Mouse (Mus musculus) heart, postnatal 25 days (tissue): ENCODE data around the gene Zfp93. TPM values are rescaled to one million over a fixed set of nuclear protein-coding genes. Genes with fewer than 3 reads are reported as not detected.
A peak's percentile ranks its signal among the peaks of the same experiment; 100 is the strongest.

ENCODE experiments used
- DNase-seq: peaks from one replicate; pipeline ENCODE4 v3.0.0; 2022; ENCODE audit warnings: low spot score
- intact Hi-C: fragments of 180-260 bp; cut with DNase I; formaldehyde crosslinking; loops from one replicate; pipeline ENCODE4 v1.15.1; 2025
- total RNA-seq, 2 experiments: library from RNA; stranded (reverse); gene quantifications; 2 replicates each; pipeline ENCODE4 v1.2.3; 2021

The Zfp93 gene
- total RNA-seq, 2 experiments from 2014 or later = 3.2 to 3.7 TPM

GRCm38 (mm10) chr7:24287670-24288069 lies 17.4 kb downstream of the Zfp93 start:
- DNase-seq = no peak
- intact Hi-C loops = loop anchor here (5.0 kb wide), 1 partner anchor 320 kb away; no protein-coding TSS in a partner anchor

DNA sequence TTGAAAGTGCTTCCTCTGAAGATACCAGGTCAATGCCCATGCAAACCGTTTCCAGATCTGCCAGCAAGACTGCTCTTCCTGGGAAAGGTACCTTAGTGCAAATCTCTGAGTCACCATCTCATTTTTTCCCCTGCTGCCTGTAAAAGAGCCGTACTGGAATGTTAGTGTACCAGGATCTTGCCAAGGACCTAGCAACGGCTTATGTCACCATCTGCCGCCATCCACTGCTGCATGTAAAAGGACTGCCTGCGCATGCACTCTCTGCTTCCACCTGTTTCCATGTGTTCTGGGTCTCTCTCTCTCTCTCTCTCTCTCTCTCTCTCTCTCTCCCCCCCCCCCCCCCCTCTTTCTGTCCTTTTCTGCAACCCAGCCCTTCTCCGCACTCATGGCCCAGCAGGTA lies 18.3 kb downstream of the Zfp93 start:
- no peak for DNase-seq
- intact Hi-C loops = loop anchor here (5.0 kb wide), 1 partner anchor 321 kb away; no protein-coding TSS in a partner anchor

DNA sequence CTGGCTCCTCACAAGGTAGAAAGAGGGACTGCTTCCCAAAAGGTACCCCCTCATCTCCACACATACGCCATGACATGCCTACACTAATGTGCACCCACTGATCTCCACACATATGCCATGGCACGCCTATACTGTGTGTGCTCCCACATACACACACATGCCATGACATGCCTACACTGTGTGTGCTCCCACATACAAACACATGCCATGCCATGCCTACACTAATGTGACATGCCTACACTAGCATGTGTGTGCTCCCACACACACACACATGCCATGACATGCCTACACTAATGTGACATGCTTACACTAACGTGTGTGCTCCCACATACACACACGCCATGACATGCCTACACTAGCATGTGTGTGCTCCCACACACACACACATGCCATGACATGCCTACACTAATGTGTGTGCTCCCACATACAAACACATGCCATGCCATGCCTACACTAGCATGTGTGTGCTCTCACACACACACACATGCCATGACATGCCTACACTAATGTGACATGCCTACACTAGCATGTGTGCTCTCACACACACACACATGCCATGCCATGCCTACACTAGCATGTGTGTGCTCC lies 20.0 kb downstream of the Zfp93 start:
- DNase-seq = no peak
- intact Hi-C loops = no loop called here

- DNase-seq = no peak
- intact Hi-C loops = no loop called here
These were observed 21.3 kb downstream of the Zfp93 start for GRCm38 (mm10) chr7:24291387-24292090.

DNA sequence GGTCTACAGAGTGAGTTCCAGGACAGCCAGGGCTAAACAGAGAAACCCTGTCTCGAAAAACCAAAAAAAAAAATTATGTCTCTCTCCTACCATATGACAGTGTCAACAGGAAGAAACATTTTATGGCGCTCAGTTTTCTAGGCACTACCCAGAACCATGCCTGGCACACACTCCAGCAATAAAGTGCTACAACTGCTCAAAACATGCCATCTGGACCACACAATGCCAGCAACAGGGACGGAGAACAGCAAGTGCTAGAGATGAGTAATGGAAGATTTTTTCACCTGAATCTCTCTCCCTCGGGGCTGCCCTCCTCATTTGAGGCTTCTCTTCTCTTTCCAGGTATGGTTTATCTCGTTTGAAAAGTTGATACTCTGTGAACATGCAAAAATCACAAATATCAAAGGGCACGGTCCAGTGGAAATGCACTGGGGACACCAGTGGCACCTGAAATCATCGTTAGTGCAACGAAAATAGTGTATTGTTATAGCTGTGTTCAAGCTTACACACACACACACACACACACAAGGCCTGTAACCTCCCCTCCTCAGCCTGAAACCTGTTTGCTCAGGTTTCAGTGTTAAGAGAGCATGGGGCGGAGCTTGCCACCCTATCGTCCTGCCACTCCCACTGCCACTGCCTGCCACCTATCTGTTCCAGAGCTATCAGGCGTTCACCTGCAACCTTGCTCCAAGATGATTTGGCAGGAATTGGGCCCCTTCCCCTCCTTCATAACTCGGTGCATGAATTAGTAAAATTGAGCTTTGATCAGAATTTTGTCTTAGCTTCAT lies 23.0 kb downstream of the Zfp93 start:
- no peak for DNase-seq
- intact Hi-C loops = no loop called here

DNA sequence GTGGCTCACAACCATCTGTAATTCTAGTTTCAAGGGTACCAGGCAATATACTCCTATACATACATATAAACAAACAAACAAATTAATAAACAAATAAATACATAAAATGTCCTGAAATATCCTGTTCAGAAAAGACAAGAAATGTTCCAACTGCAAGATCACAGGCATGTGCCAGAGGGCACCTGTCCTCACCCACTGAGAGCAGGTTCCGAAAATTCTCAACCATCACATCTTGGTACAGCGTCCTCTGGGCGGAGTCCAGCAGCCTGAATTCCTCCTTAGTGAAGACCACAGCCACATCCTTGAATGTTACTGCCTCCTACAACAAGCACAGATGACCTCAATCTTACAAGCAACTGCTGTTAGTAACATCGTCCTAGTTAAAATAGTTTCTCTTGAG lies 24.5 kb downstream of the Zfp93 start:
- intact Hi-C loops = no loop called here
- no peak for DNase-seq

GRCm38 (mm10) chr7:24295376-24295775 lies 25.2 kb downstream of the Zfp93 start:
- no peak for DNase-seq
- intact Hi-C loops = no loop called here

GRCm38 (mm10) chr7:24296386-24296785 lies 26.2 kb downstream of the Zfp93 start:
- DNase-seq = no peak
- intact Hi-C loops = no loop called here

- no peak for DNase-seq
- intact Hi-C loops = no loop called here
These were observed 27.3 kb downstream of the Zfp93 start for GRCm38 (mm10) chr7:24297361-24298095.

- DNase-seq = no peak
- intact Hi-C loops = no loop called here
These were observed 28.4 kb downstream of the Zfp93 start for GRCm38 (mm10) chr7:24298635-24298972.

DNA sequence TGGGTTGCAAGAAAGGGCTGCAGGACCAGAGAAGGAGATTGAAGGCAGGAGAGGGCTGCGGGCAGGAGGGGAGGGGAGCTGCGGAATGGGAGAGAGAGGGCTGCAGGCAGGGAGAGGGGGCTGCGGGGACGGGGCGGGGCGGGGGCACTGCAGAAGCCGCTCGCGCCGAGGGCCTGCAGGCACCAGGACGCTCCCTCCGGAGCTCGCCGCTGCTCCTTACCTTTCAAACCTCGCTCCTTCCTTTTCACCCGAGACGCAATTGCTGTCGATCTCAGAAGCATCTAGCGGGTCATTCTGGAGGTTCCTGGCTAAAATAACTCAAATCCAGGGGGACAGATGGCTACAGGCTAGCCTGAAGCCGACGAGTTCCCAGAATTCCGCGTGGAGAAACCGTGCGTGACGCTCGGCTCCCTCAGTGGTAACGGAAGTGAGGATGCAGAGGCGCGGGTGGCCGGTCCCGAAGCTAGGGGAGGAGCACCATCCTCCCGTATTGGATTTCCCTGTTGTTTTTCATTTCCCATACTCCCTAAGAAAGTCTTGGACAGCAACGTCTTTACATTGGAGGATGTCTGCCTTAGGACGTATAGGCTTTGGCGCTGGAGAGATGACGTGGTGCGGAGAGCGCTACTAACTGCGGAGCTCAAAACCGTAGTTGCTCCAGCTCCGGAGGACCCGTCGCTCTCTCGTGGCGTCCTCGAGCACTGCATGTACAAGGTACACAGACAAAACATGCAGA lies 28.9 kb downstream of the Zfp93 start:
- intact Hi-C loops = no loop called here
- DNase-seq = peak; percentile 26

GRCm38 (mm10) chr7:24299823-24300481 lies 29.7 kb downstream of the Zfp93 start:
- no peak for DNase-seq
- intact Hi-C loops = no loop called here

DNA sequence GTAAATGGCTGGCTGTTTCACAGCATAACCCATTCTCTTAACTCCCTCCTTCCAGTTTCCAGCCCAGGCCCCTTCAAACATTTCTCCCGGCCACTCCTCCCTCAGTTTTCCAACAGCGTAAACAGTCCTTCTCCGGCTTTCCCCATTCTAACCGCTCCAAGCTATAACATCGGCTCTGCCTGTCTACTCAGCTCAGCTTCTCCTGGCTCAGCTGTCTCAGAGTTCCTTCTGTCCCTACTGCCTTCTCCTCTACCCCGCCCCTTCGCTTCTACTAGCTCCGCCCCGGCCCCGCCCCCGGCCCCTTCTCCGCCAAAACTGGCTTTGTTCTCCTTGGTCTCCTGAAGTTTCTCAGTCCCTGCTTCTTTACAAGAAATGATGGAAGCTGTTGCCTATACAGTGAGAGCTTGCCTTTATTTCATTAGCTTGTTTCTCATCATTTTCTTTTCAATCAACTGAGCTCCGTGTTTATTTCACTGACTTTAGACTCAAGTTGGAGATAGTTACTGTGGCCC lies 30.6 kb downstream of the Zfp93 start, which contains the start of gene Zfp61:
Gene Zfp61, minus strand, starts transcription at position 462 of the 512 bp plus-strand sequence.
- intact Hi-C loops = no loop called here
- no peak for DNase-seq

DNA sequence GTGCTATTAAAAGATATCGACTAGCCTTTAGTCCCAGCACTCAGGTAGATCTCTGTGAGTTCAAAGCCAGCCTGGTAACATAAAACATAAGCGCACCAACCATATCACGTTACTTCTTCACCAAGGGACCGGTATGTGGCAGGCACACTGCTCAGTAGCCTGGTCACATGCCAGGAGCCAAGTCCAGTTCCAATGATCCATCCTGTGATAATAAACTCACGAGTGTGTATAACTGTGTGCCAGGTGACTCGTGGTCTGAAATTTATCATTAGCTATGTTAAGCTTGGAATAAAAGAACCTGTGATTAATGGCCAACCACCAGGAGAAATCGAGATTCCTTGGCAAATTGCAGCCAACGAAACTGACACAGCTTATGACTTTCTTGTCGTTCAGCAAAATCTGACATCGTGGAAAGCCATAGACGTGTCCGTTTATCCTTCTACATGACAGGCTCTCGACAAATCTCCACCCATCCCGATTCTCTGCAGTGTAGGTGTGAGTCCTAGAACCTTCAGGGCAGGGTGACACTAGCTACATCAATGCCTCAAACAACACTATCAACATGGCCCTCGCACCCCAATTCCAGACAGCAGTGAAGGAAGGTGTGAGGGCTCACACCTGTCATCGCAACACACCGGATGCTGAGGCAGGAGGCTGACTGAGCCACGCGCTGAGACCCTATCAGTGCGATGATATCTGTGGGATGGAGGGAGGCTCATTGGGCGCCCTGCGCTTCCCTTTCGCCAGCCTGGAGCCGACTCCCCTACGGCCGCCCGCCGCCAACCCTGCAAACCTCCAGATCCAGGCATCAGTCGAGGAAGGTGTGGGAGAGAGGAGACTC lies 45.7 kb downstream of the Zfp93 start:
- intact Hi-C loops = loop anchor here (2.0 to 5.0 kb wide), 4 partner anchors 45 to 234 kb away; partner anchors contain the start of genes Zfp180, Zfp235 and Zfp93
- no peak for DNase-seq

DNA sequence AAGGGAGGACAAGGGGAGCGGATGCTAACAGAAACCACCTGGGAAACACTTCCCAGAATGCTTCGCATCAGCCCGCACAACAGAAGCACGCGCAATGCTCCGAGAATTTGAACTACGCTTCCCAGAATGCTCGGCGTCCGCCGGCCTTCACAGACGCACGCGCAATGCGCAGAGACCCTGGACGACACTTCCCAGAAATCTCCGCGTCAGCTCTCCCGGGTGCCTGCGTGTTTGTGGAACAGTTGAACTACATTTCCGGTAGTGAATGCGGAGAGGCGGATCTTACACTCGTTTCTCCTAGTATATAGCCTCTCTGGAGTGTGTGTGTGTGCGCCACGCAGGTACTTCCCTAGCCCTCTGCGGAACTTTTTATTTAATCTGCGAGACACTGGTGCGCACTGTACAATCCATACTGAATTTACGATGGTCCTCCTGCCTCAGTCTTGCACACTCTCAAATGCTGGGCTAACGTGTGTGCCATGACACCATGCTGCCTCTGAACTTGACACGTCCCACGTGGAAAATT lies 46.4 kb downstream of the Zfp93 start, which contains the start of gene Zfp94:
Gene Zfp94, minus strand, starts transcription at position 100 of the 526 bp plus-strand sequence.
- intact Hi-C loops = loop anchor here (2.0 to 5.0 kb wide), 4 partner anchors 46 to 234 kb away; partner anchors contain the start of genes Zfp180, Zfp235 and Zfp93
- peak; percentile 89 for DNase-seq

- no peak for DNase-seq
- intact Hi-C loops = loop anchor here (5.0 kb wide), 3 partner anchors 112 to 237 kb away; partner anchors contain the start of genes Zfp180 and Zfp235
These were observed 48.7 kb downstream of the Zfp93 start for GRCm38 (mm10) chr7:24318942-24319341.

DNA sequence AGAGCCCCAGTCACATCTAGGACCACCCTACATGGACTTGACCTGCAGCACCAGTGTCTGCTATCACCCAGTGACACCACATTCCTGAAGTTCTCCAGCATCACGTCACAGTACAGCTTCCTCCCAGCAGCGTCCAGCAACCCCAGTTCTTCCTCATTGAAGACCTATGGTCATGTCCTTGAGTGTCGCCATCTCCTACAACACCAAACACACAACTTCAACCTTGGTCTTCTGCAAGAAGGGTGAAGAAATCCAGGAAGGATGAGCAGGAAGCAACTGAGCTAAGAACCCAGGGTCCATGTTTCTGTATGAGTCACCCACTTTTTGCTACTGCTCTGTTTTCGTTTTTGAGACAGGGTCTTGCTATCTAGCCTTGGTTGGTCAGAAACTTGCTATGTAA lies 52.4 kb downstream of the Zfp93 start:
- intact Hi-C loops = no loop called here
- no peak for DNase-seq
